Mouse (Mus musculus): Measurements from ENCODE around the gene Sgo2b.

GRCm38 (mm10) chr8:63921257-63921960, 30.6 kb downstream of the Sgo2b start:
- no peak for TF ChIP-seq MYOG (IDR thresholded peaks at IDR 0.05; ENCODE audit: control insufficient read depth in 1 of 3, insufficient read depth in 1 of 3, insufficient read length in 2 of 3, low read depth in 2 of 3)
- no peak for TF ChIP-seq POLR2A (IDR thresholded peaks at IDR 0.05; ENCODE audit: insufficient read length, low read depth)
- TF ChIP-seq MAX (IDR thresholded peaks at IDR 0.05; ENCODE audit: low read depth): no peak
- TF ChIP-seq TCF12 (IDR thresholded peaks at IDR 0.05; ENCODE audit: insufficient read depth, poor library complexity, severe bottlenecking): no peak
- no peak for TF ChIP-seq MYOD1 (IDR thresholded peaks at IDR 0.05; ENCODE audit: control insufficient read depth in 1 of 3, insufficient read length in 2 of 3, low read depth in 2 of 3)
- no peak for TF ChIP-seq USF1 (IDR thresholded peaks at IDR 0.05; ENCODE audit: low read depth)
